Mouse (Mus musculus): ENCODE results near the gene Mettl24. TPM values are rescaled to one million over a fixed set of nuclear protein-coding genes. Genes with fewer than 3 reads are reported as not detected.

Gene Mettl24
- 1 to 10 TPM in 1 of 2 experiments, under 1 TPM in 1; 0.99 to 1.1 TPM for total RNA-seq (2021)

DNA sequence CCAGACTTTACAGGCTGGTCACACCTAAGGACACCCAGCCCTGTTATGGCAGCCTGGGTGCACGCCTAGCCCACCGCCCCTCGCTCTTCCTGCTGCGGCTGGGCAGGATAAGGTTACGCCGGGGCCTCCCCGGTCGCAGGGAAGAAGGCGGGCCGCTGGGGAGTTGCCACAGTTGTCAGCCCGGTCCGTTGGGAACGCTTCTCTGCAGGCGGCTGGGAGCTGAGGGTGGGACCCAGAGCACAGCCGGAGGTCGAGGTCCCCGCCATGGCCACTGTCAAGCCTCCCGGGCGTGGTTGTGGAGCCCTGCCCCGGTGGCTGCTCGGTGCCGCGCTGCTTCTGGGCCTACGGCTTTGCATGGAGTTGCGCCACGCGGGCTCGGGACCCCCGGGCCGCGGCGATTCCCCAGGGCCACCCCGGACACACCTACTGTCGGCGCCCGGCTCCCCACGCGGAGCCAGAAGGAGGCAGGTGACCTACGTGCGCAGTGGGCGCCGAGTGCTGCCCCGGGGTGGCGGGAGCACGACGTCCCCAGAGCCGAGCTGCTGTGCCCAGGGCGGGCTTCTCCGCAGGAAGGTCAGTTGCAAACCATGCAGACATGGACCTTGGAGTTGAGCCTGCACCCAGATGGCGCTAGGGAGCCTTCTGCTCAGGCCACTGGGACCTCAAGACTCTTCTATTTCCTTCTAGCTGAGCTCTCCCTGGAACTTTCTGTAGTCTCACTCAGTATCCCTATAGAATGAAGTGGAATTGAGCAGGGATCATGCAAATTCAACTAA lies at the start of gene Mettl24:
Gene Mettl24, plus strand, starts transcription at position 191 of the 776 bp plus-strand sequence.
- DNase-seq (ENCODE audit: extremely low spot score in 1 of 2, low spot score in 2 of 2), result peak; percentile 56 to 81
- intact Hi-C loops (cut with DNase I), result loop anchor here (5.0 kb wide), 1 partner anchor 199 kb away; the partner anchor contains the start of genes Cdc40 and Wasf1

DNA sequence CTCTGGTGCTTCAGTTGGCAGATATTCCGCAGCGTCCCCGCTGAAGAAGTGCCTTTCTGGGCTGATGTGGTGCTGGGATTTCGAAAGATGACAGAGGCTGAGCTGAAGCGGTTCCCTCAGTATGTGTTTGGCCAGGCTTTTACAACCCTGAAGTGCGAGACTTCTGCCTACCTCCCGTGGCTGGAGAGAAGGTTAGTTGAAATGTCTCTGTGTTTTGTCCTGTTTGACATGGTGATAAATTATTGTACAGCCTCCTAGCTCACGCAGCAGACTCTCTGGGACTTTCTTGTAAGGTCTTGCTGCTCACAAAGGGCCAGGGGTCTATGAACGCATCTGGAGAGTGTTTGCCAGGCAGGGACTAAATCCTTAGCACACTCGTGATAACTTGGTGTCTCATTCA lies 45.8 kb upstream of the Mettl24 start:
- intact Hi-C loops (cut with DNase I), result no loop called here
- DNase-seq (ENCODE audit: extremely low spot score in 1 of 2, low spot score in 2 of 2), result no peak

DNA sequence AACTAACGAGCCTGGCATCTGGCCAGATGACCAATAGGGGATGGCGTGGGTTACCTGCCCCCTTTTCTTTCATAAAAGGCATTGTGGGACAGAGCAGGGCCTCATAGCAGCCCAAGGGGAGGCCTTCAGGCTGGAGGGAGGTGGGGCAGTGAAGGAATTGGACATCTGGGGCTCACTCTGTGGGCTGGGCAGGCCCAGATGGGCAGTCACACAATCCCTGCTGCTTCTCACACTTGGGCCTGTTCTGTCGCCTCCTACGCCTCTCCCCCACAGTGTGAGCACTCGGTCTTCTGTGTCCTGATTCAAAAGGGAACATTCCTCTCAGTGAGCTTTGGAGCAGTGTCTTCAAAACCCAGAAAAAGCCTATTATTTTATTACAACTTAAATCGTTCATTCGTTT lies 44.8 kb upstream of the Mettl24 start:
- intact Hi-C loops (cut with DNase I), result no loop called here
- peak; percentile 52 to 64 for DNase-seq (ENCODE audit: extremely low spot score in 1 of 2, low spot score in 2 of 2)

DNA sequence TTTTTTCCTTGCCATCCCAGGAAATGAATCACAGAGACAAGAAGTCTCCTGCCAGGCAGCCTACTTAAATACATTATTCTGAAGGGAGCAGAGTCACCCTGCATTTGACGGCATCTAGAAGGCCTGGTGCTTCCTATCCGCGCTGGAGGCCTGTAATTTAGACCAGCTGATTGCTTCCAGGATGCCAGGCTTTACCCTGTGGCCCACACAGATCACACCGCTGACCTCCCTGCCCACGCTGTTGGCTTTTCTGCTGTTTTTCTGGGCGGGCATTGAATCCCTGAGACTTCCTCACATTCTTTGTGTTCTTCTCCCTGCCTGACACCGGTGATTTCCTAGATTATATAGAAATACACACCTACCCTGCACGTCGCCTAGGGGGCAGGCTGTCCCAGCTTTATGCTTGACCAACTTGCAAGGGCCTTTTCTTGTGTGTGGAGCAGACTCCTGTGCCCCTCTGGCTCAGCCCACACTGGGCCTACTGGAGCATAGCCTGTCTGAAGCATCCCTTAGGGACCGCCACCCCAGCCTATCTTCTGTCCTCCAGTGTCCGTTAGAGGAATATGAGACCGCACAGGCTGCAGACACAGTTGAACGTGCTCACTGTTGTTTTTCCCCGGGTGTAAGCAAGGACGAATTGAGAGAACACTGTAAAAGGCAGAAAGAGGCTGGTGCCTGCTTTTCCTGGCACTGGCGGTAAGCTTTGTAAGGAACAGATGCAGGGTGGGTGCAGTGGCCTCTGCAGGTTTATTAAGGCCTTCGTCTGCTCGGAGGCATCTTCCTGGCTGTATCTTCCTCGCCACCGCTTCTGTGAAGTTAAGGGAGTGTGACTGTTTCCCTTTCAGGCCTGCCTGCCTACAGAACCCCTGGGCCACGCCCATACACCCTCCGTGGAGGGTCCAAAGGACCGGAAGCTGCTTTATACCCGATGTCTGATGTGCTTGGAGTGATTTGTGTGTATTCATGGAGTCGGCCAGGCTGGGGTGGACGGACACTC lies 44.0 kb upstream of the Mettl24 start:
- intact Hi-C loops (cut with DNase I), result no loop called here

DNA sequence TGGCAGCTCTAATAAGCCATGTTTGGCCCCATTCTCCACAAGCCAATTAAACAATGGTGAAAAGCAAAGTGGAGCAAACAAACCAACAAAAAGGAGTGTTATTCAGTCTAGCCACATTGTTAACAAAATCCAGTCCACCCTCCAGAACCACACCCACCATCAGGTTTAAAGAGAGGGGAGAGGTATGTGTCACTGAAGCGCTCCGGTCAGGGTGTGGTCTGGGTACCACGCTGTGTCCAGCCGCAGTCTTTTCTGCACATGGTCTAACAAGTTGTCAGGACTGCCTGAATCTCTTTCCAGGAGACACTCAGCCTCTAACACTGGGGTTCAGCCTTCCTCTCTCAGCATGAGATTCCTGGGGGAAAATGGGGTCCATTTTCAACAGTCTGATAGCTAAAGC lies 42.7 kb upstream of the Mettl24 start:
- intact Hi-C loops (cut with DNase I), result no loop called here
- DNase-seq (ENCODE audit: extremely low spot score in 1 of 2, low spot score in 2 of 2), result no peak

More for the DNA sequence above, 44.0 kb upstream of the Mettl24 start:
- no peak for DNase-seq (ENCODE audit: extremely low spot score in 1 of 2, low spot score in 2 of 2)

DNA sequence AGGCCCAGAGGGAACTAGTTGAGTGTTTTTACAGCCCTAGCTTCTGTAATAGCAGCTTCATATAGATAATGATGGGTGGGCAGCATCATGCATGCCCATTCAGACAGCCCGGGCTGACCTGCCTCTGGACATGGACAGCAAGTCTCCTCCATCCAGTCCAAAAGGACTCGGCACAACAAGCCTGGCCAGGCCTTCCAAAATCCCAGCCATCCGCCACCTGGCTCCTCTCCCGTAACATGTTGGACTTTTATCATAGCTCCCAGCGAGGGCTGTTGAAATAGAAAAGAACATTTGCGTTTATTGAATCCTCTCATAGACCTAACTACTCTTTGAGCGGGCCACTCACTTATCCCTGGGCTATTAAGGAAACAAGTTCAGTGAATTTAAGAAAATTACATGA lies 41.2 kb upstream of the Mettl24 start:
- intact Hi-C loops (cut with DNase I), result no loop called here
- DNase-seq (ENCODE audit: extremely low spot score in 1 of 2, low spot score in 2 of 2), result no peak

DNA sequence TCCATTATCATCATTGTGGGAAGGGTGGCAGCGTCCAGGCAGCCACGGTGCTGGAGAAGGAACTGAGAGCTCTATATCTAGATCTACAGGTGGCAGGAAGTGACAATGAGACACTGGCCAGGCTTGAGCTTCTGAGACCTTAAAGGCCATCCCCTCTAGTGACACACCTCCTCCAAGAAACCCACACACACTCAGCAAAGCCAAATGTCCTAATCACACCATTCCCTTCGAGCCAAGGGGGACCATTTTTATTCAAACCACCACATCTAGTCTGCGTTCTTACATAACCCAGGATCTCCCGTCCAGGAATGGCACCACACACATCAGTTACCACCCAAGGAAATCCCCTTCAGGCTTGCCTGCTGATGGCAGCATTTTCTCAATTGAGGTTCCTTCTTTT lies 40.0 kb upstream of the Mettl24 start:
- intact Hi-C loops (cut with DNase I), result no loop called here
- no peak for DNase-seq (ENCODE audit: extremely low spot score in 1 of 2, low spot score in 2 of 2)

DNA sequence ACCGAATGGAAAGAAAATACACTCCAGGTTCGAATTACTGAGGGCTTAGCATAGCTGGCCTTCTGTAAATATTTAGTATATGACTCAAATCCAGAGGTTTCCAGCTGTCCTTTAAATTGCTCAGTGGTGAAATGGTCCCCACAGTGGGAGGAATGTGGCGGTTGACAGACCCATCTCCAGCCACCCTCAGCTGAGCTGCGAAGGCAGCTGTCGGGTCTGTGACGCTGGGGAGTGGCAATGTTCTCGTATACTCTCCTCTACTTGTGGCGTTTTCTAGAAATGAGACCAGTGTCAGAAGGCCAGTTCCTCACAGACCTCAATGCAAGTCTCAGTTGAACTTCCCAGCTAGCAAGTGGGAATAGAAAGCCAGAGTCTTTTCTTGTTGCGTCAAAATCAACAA lies 38.6 kb upstream of the Mettl24 start:
- intact Hi-C loops (cut with DNase I), result no loop called here
- no peak for DNase-seq (ENCODE audit: extremely low spot score in 1 of 2, low spot score in 2 of 2)

DNA sequence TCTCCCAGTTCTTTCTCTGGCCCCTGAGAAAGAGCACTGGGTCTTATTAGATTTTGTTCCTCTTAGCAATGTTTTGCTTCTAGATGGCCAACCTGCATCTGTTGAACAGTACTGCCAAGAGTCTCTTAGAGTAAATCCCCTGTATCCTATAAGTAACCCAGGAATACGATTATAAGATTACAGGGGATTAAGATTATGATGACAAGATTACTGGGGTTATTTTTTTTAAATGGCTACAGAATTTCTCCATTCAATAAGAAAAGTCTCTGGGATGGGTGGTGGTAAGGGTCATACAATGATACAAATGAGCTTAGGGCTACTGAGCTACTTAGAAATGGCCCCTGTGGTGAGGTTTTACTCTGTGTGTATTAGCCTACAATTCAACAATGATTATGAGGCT lies 37.7 kb upstream of the Mettl24 start:
- no peak for DNase-seq (ENCODE audit: extremely low spot score in 1 of 2, low spot score in 2 of 2)
- intact Hi-C loops (cut with DNase I), result no loop called here

DNA sequence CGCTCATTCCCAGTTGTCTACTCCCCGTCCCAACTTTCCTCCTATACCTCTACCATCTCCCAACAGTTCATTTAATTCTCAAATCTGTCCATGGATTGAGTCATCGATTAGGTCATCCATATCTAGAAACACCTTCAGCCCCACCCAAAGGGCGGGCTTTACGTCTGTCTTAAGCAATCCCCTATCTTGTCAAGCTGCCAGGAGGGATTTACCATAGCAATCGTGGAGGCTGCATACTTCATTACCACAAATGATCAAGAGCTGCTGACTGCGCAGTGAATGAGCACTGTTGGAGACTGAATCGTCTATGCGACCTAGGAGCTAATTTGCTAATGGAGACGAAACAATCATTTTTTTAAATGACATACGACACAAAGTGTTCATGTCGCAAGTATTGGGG lies 34.3 kb upstream of the Mettl24 start:
- DNase-seq (ENCODE audit: extremely low spot score in 1 of 2, low spot score in 2 of 2), result no peak
- intact Hi-C loops (cut with DNase I), result no loop called here

DNA sequence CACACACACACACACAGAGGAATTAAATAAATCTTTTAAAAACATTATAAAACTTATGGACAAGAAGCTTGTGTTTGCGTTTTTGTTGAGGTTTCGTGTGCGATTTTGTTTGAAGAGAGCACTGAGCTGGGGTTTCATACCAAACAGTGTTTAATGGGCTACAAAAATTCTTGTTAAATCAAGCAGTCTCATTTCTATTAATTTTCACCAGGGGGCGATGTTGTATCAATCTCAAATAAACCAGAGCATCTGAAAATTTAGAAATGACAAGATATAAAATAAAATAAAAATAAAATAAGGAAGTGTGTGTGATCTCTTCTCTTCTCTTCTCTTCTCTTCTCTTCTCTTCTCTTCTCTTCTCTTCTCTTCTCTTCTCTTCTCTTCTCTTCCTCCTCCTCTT lies 33.4 kb upstream of the Mettl24 start:
- no peak for DNase-seq (ENCODE audit: extremely low spot score in 1 of 2, low spot score in 2 of 2)

DNA sequence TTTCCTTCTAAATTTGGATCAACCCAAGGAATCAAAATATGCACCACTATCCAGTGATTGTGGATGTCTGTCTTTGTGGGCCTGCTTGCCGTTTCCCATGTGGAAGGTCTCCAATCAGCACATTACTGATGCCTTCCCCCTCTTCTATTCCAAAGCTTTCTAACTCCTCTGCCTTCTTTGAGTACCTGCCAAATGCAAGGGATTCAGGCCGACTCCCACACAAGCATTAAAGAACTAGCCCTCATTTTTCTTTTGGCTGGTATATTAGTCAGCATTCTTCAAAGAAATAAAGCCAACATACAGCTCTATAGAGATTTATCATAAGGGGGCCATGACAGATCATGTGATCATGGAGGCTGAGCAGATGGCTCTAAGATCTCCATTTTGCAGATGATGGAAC lies 31.4 kb upstream of the Mettl24 start:
- intact Hi-C loops (cut with DNase I), result loop anchor here (2.0 to 10.0 kb wide), 2 partner anchors 233 to 633 kb away; no protein-coding TSS in a partner anchor
- no peak for DNase-seq (ENCODE audit: extremely low spot score in 1 of 2, low spot score in 2 of 2)

More for the DNA sequence above, 33.4 kb upstream of the Mettl24 start:
- intact Hi-C loops (cut with DNase I), result loop anchor here (2.0 to 10.0 kb wide), 2 partner anchors 235 to 635 kb away; no protein-coding TSS in a partner anchor

DNA sequence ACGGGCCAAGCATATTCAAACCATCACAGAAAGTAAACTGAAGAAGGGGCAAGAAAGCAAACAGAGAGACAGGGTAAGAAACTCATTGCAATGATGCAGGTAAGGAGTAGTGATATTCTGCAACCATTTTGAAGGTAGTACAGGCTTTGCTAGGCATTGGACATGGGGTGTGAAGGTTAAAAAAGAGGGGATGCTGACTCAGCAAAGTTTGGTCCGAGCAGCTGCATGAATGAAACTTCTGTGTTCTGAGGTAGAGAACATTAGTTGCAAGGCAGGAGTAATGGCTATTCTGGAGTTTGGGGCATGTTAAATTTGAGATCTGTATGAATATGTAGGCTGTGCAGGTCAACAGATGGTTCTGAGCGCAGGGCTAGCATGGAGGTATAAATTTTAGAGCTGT lies 17.8 kb upstream of the Mettl24 start:
- DNase-seq (ENCODE audit: extremely low spot score in 1 of 2, low spot score in 2 of 2), result no peak
- intact Hi-C loops (cut with DNase I), result no loop called here

DNA sequence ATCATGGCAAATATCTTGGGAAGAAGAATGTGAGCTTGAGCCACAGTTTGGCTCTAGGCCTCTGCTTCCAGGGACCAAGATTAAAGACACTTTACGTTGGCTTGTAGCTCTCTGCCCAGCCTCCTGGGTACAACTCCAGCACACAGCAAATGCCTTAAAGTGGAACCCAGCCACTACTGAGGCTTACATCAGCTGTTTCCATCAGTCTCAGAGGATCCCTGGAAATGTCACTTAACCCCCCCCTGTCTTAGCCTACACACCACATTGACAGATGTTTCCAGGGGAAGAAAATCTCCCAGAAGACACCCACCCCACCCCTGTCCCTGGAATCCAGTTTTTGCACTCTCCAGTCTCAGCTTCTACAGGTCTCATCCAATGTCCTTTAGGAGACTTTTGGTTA lies 16.1 kb upstream of the Mettl24 start:
- intact Hi-C loops (cut with DNase I), result no loop called here
- no peak for DNase-seq (ENCODE audit: extremely low spot score in 1 of 2, low spot score in 2 of 2)

DNA sequence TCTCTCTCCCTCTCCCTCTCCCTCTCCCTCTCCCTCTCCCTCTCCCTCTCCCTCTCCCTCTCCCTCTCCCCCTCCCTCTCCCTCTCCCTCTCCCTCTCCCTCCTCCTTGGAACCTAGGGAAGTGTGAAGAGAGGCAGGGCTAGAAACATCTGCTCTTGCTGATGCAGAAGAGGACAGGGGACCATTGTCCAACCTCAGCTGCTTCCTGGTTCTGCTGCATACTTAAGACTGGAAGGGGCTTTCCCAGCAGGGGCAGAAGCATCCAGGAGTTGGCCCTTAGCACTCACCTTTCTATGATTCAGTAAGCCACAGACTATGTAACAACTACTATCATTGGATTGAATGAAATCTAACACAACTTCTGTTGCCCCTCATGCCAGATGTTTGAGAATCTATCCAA lies 14.4 kb upstream of the Mettl24 start:
- DNase-seq (ENCODE audit: extremely low spot score in 1 of 2, low spot score in 2 of 2), result no peak
- intact Hi-C loops (cut with DNase I), result no loop called here

DNA sequence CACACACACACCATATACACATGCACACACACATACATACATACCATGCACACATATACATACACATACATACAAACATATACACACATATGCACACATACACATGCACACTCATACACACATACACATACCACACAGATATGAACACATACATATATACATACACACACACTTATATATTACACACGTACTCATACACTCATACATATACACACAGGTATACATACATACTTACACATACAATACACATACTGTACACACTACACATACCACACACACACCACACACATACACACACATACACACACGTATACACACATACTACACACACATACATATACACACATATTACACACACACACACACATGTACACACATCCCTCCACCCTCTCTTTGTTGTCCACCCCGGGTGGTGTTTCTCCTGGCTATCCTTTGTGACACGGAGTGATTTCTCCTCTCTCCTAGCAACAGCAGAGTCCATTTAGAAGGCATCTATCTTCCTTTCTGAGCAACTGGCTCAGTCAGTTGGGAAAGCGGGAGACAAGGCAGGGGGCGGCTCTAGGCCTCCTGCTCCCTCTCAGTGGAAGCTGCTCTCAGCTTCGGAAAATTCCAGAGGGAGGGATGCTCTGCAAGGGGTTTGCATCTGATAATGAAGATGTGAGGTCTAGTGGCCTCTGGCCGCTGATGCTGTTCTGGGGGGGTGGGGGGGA lies 10.3 kb upstream of the Mettl24 start:
- intact Hi-C loops (cut with DNase I), result no loop called here
- no peak for DNase-seq (ENCODE audit: extremely low spot score in 1 of 2, low spot score in 2 of 2)

DNA sequence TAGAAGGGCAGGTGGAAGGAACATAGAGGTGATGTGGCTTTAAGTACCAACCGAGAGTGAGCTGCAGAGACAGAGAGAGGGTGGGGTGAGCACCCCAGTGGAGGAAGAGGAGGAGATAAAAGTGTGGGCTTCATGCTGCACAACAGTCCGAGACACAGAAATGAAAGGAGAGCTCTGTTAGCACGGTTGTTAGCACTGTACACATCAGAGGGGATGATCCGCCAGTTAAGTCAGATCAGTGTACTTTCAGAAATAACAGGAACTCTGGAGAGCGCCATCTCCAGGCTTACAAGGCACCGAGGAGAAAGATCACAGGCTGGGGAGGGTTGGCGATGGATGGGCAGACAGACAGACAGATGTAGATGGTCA lies 9.8 kb upstream of the Mettl24 start:
- no peak for DNase-seq (ENCODE audit: extremely low spot score in 1 of 2, low spot score in 2 of 2)

DNA sequence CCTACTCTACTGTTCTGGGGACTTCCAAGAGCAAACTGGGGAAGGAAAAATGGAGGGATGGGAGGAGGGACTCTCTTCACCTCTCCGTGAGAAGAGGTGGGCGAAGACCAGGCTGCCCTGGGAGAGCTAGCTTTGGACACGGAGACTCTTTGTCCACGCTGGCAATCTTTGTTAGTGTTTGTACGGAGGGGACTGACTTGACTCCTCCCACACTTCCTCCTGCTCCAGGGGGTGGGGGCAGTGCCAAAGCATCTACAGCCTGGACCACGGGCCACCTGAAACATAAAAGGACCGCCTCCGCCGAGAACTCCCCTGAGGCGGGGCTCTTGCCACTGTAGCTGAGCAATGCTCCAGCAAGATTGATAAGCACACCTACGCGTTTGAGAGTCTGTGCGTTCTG lies 8.9 kb upstream of the Mettl24 start:
- no peak for DNase-seq (ENCODE audit: extremely low spot score in 1 of 2, low spot score in 2 of 2)
- intact Hi-C loops (cut with DNase I), result no loop called here

More for the DNA sequence above, 9.8 kb upstream of the Mettl24 start:
- intact Hi-C loops (cut with DNase I), result no loop called here

DNA sequence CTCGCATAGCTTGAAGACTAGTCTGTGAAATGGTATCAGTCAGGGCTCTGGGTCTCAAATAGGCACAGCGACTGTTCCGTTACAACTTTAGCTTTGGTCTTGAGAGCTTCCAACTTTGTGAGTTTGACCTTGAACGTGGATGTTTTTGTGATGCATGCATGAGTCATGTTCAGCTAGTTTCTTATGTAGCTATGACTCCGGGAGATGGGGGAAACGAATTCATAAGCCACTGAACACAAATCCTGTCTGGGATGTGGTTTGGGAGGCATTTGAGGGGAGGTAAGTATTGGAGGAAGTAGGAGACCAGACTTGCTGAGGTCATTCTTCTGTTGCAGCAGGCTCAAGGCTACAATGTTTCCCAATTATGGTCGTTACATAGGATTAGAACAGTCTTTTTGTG lies 7.2 kb upstream of the Mettl24 start:
- intact Hi-C loops (cut with DNase I), result no loop called here

More for the DNA sequence above, 7.2 kb upstream of the Mettl24 start:
- DNase-seq (ENCODE audit: extremely low spot score in 1 of 2, low spot score in 2 of 2), result no peak
